Mouse (Mus musculus): ENCODE measurements around the gene Tubb4b.
"Not testable (repeated sequence)": the region's sequence is repeated elsewhere in the genome, so short reads cannot be mapped to it uniquely, and the experiment has no call there.

Gene Tubb4b

GRCm38 (mm10) chr2:25224492-25224765, at the start of gene Tubb4b:
TSS of gene Tubb4b (minus strand) at chr2:25224702.
- no peak for DNase-seq

GRCm38 (mm10) chr2:25273010-25273409, 48.5 kb upstream of the Tubb4b start:
- no peak for DNase-seq

- DNase-seq = no peak
Observed at GRCm38 (mm10) chr2:25272515-25272914, 48.0 kb upstream of the Tubb4b start.

GRCm38 (mm10) chr2:25271827-25272511, 47.5 kb upstream of the Tubb4b start, which contains the start of the genes Ssna1 and Anapc2:
TSS of gene Ssna1 (minus strand) at chr2:25272438.
TSS of gene Anapc2 (plus strand) at chr2:25272478.
- DNase-seq = peak; percentile 97 to 99

GRCm38 (mm10) chr2:25267746-25268309, 43.3 kb upstream of the Tubb4b start:
- DNase-seq = no peak

GRCm38 (mm10) chr2:25267241-25267640, 42.7 kb upstream of the Tubb4b start:
- no peak for DNase-seq

GRCm38 (mm10) chr2:25266720-25267119, 42.2 kb upstream of the Tubb4b start:
- DNase-seq = peak; percentile 83 to 85

- DNase-seq = peak; percentile 66 to 68
Observed at GRCm38 (mm10) chr2:25265897-25266656, 41.6 kb upstream of the Tubb4b start.

- peak; percentile 89 to 90 for DNase-seq
Observed at GRCm38 (mm10) chr2:25264851-25265250, 40.3 kb upstream of the Tubb4b start.

GRCm38 (mm10) chr2:25264286-25264660, 39.8 kb upstream of the Tubb4b start:
- DNase-seq = no peak

- DNase-seq = peak in 1 of 2 experiments; percentile 30
Observed at GRCm38 (mm10) chr2:25263623-25264285, 39.3 kb upstream of the Tubb4b start.

GRCm38 (mm10) chr2:25262795-25263622, 38.5 kb upstream of the Tubb4b start:
- DNase-seq = peak in 1 of 2 experiments; percentile 59

- DNase-seq = peak; percentile 97 to 99
Observed at GRCm38 (mm10) chr2:25262291-25262767, 37.8 kb upstream of the Tubb4b start, which contains the start of gene Tprn. TSS of gene Tprn (plus strand) at chr2:25262618.

- DNase-seq = no peak
Observed at GRCm38 (mm10) chr2:25261870-25262269, 37.4 kb upstream of the Tubb4b start.

- DNase-seq = peak in 1 of 2 experiments; percentile 56
Observed at GRCm38 (mm10) chr2:25258887-25259286, 34.4 kb upstream of the Tubb4b start.

GRCm38 (mm10) chr2:25257250-25257649, 32.7 kb upstream of the Tubb4b start:
- DNase-seq = not testable (repeated sequence)

- peak; percentile 64 to 82 for DNase-seq
Observed at GRCm38 (mm10) chr2:25256443-25257109, 32.1 kb upstream of the Tubb4b start.

- DNase-seq = peak; percentile 91 to 95
Observed at GRCm38 (mm10) chr2:25255284-25255779, 30.8 kb upstream of the Tubb4b start, which contains the start of gene Tmem203. TSS of gene Tmem203 (plus strand) at chr2:25255439.

GRCm38 (mm10) chr2:25252331-25252730, 27.8 kb upstream of the Tubb4b start:
- DNase-seq = peak; percentile 48 to 74

GRCm38 (mm10) chr2:25246183-25247072, 21.9 kb upstream of the Tubb4b start, which contains the start of gene AL732309.1:
TSS of gene AL732309.1 (minus strand) at chr2:25246863.
- peak; percentile 56 to 65 for DNase-seq
